Mouse (Mus musculus): ENCODE measurements around the gene 1700022I11Rik.

The 1700022I11Rik gene

GRCm38 (mm10) chr4:43031237-43031995 is 62.0 kb downstream of the 1700022I11Rik start, which contains the start of gene Stoml2:
Gene Stoml2, minus strand, starts transcription at chr4:43031710.
- in situ Hi-C loops (cut with MboI, MseI): no loop called here

GRCm38 (mm10) chr4:43032501-43032900 is 63.1 kb downstream of the 1700022I11Rik start:
- in situ Hi-C loops (cut with MboI, MseI): no loop called here

Measured in T-helper 2 cell (primary cell).